Mouse (Mus musculus) limb, embryonic 14.5 days (tissue): ENCODE results near the gene Ide. TPM values are rescaled to one million over a fixed set of nuclear protein-coding genes. Genes with fewer than 3 reads are reported as not detected.

Source experiments
- ATAC-seq: fragments of 200-750 bp; cut with Nextera tagmentation; 2 replicates; pipeline ENCODE4 v1.8.0; 2017; ENCODE audit warnings: low read depth, moderate number of reproducible peaks, moderate TSS enrichment; ENCODE audit not compliant: low FRiP score
- DNase-seq: peaks from one replicate; pipeline ENCODE4 v3.0.0-alpha.2; 2015; ENCODE audit warnings: low spot score
- H3K27ac ChIP-seq: fragments of 300-500 bp; sonication (generic); replicated peaks from 2 replicates; pipeline ENCODE4 v1.5.1; 2014; ENCODE audit warnings: low read depth, mild to moderate bottlenecking, low read length, moderate library complexity, mixed read lengths
- H3K27me3 ChIP-seq: fragments of 300-500 bp; sonication (generic); 2 replicates; pipeline ENCODE4 v1.6.1; 2014; ENCODE audit warnings: low read length, mixed read lengths; ENCODE audit not compliant: control insufficient read depth, insufficient read depth
- H3K36me3 ChIP-seq: fragments of 300-500 bp; sonication (generic); 2 replicates; pipeline ENCODE4 v1.6.1; 2014; ENCODE audit warnings: mild to moderate bottlenecking, low read length, moderate library complexity, mixed read lengths; ENCODE audit not compliant: control insufficient read depth, insufficient read depth
- H3K4me1 ChIP-seq: fragments of 300-500 bp; sonication (generic); 2 replicates; pipeline ENCODE4 v1.6.1; 2014; ENCODE audit warnings: antibody characterized with exemption, low read length, mixed read lengths; ENCODE audit not compliant: control insufficient read depth, insufficient read depth
- H3K4me2 ChIP-seq: fragments of 300-500 bp; sonication (generic); replicated peaks from 2 replicates; pipeline ENCODE4 v1.6.1; 2014; ENCODE audit warnings: low read depth, mild to moderate bottlenecking, low read length, moderate library complexity; ENCODE audit not compliant: severe bottlenecking
- H3K4me3 ChIP-seq: fragments of 300-500 bp; sonication (generic); replicated peaks from 2 replicates; pipeline ENCODE4 v1.5.1; 2014; ENCODE audit warnings: low read length
- H3K9ac ChIP-seq: fragments of 300-500 bp; sonication (generic); 2 replicates; pipeline ENCODE4 v1.6.1; 2014; ENCODE audit warnings: mild to moderate bottlenecking, low read depth, low read length, moderate library complexity; ENCODE audit not compliant: severe bottlenecking
- H3K9me3 ChIP-seq: fragments of 300-500 bp; sonication (generic); 2 replicates; pipeline ENCODE4 v1.6.1; 2016; ENCODE audit warnings: low read length; ENCODE audit not compliant: control insufficient read depth
- POLR2A ChIP-seq: fragments of 200-500 bp; IDR thresholded peaks from 2 replicates; pipeline ENCODE4 v1.8.0; 2012; ENCODE audit warnings: inconsistent platforms, mild to moderate bottlenecking, moderate library complexity, borderline replicate concordance; ENCODE audit not compliant: insufficient read depth, insufficient read length; ENCODE audit errors: extremely low read depth
- WGBS: fragments of 180-500 bp; shearing (Covaris S2); extraction: QIAGEN DNeasy Blood & Tissue Kit; methylation state at CpG from one replicate; pipeline ENCODE4 v1.1.7; 2014; 5-methylcytosine and 5-hydroxymethylcytosine counted together
- polyA plus RNA-seq, 2 experiments: library from polyadenylated mRNA; depleted of rRNA in 1 of 2; stranded (reverse) in 1 of 2; unstranded in 1 of 2; fragments of >200 nt; fragmentation: Nextera tagmentation in 1 of 2; extraction: Ambion mirVana in 1 of 2; gene quantifications; 2 replicates each; pipeline versions ENCODE4 v1.2.1 to v1.2.3; 2012 to 2014

Gene Ide
- polyA plus RNA-seq, 2 experiments = 22.5 to 49.9 TPM

DNA sequence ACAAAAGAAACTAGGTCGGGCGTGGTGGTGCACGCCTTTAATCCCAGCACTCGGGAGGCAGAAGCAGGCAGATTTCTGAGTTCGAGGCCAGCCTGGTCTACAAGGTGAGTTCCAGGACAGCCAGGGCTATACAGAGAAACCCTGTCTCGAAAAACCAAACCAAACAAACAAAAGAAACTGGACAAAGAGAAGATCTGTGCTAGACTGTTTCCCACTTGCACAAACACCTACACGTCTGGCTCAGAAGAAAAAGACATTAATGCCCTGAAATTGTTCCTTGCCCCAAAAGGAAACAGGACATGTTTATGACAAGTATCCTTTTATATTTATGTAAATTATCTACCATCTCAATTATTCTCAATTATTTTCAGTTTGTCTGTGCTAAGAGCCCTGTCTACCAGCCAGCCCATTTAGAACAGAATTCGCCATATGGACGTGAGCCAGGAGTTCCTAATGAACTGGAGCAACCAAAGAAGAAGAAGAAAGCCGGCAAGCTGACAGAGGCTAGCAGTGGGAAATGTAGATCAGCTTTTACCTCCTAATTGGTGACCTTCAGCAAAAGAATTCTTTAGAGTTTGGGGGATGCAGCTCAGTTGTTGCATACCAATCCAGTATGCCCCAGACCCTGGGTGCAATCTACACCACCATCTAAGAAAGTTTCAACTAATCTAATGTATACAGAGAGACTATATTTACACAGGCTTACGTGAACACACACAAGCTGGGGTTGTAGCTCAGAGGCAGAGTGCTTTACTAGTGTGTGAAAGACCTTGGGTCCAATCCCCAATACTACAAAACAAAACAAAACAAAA lies 25.7 kb upstream of the Ide start:
- no peak overlapping the region for H3K27ac ChIP-seq
- H3K9me3 ChIP-seq = no peaks in the 10 kb centered on the region
- H3K9ac ChIP-seq = no peak overlapping the region
- H3K4me2 ChIP-seq = no peak overlapping the region
- no peaks in the 10 kb centered on the region for H3K27me3 ChIP-seq
- no peak for TF ChIP-seq POLR2A
- H3K36me3 ChIP-seq = no peaks in the 10 kb centered on the region
- ATAC-seq (no peak), DNase-seq (no peak)
- H3K4me3 ChIP-seq = no peak overlapping the region
- H3K4me1 ChIP-seq = no peaks in the 10 kb centered on the region
- WGBS = 83% methylated on average over 11 of the region's 11 CpGs

DNA sequence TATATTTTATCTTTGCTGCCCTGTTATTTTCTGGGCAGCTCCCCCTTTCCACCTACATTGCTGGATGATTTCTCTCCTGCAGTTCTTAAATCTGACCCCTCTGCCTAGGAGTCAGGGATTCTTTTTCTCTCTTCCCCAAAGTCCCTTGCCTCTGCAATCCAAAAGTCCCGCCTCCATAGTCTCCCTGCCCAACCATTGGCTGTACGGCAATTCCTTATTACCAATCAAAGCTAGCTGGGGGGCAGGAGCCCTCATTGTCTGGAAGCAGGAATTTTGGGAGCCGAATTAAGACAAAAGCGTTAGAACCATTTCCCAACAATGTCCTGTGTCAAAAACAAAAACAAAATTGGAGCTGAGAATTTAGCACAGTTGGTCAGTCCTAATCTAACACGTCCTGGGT lies 24.9 kb upstream of the Ide start:
- Histone ChIP-seq H3K36me3 (no peaks in the 10 kb centered on the region), H3K27me3 (no peaks in the 10 kb centered on the region), H3K4me1 (no peaks in the 10 kb centered on the region), H3K9ac (no peak overlapping the region), H3K4me2 (no peak overlapping the region), H3K4me3 (no peak overlapping the region), H3K27ac (no peak overlapping the region), H3K9me3 (no peaks in the 10 kb centered on the region)
- no peak for TF ChIP-seq POLR2A
- no peak for DNase-seq
- WGBS = 30% methylated on average over 5 of the region's 5 CpGs
- no peak for ATAC-seq

DNA sequence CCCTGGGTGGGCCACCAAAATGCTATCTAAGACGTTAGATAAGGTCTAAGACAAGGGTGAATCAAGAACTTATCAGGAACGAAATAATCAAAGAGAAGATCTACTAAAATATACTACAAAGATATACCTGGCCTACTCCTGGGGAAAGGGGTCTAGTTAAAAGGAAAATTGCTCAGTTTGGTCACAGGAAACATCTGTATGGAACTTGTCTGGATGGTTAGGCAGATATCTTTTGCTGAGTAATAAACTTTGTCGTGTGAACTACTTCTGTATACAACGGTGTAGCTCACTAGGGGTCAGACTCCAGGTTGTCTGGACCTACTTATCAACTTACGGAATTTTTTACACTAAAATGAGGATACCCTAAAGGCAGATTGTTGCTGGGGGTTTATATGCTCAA lies 22.4 kb upstream of the Ide start:
- H3K9ac ChIP-seq = no peak overlapping the region
- no peak for TF ChIP-seq POLR2A
- H3K9me3 ChIP-seq = no peaks in the 10 kb centered on the region
- no peak overlapping the region for H3K4me3 ChIP-seq
- 63% methylated on average over 5 of the region's 5 CpGs for WGBS
- no peaks in the 10 kb centered on the region for H3K36me3 ChIP-seq
- no peaks in the 10 kb centered on the region for H3K27me3 ChIP-seq
- no peaks in the 10 kb centered on the region for H3K4me1 ChIP-seq
- H3K4me2 ChIP-seq = no peak overlapping the region
- ATAC-seq (no peak), DNase-seq (no peak)
- H3K27ac ChIP-seq = no peak overlapping the region

DNA sequence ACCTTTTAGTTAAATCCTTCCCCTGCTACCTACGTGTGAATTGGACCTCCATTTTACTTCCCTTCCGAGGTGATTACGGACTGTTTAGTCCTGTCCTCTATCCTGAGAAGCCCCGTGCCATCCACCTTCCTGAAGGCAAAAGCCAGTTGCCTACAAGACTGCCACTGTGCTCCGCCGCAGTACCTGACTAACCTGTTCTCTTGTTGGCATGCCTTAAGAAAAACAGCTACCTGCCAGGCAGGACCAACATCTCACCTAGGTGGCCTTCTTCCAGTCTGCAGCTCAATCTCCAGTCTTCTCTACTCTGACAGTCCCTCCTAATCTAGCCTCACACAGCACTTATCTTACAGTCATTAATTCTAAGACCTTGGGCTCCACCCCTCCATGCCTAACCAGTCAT lies 15.7 kb upstream of the Ide start:
- Histone ChIP-seq H3K4me2 (no peak overlapping the region), H3K36me3 (no peaks in the 10 kb centered on the region), H3K4me3 (no peak overlapping the region), H3K9me3 (peaks cover 11% of the 10 kb centered on the region; the same call in 1 of the 2 replicates), H3K27ac (no peak overlapping the region), H3K4me1 (no peaks in the 10 kb centered on the region), H3K27me3 (no peaks in the 10 kb centered on the region), H3K9ac (no peak overlapping the region)
- DNase-seq (no peak), ATAC-seq (no peak)
- 85% methylated on average over 6 of the region's 6 CpGs for WGBS
- no peak for TF ChIP-seq POLR2A

DNA sequence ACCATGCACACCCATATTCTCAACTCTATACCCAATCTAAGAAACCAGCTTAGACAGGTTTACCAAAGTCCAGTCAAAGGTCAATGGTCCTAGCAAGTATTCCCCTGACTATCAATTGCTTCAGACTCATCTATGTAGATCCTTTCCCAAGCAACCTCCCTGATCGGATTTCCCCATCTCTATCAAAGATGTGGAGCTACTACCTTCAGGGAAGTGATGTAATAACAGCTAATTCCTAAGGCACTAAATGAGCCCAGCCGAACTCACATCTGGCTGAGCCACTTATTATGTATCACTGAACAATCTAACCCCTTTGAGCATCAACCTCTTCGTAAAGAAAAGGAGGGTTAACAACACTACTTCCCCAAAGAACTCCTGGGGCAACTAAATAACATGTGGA lies 15.1 kb upstream of the Ide start:
- no peaks in the 10 kb centered on the region for H3K36me3 ChIP-seq
- no peaks in the 10 kb centered on the region for H3K4me1 ChIP-seq
- H3K4me3 ChIP-seq = no peak overlapping the region
- H3K9me3 ChIP-seq = peaks cover 11% of the 10 kb centered on the region; the same call in 1 of the 2 replicates
- WGBS = 69% methylated on average over 3 of the region's 3 CpGs
- DNase-seq = no peak
- no peak overlapping the region for H3K4me2 ChIP-seq
- no peak overlapping the region for H3K27ac ChIP-seq
- H3K9ac ChIP-seq = no peak overlapping the region
- no peak for ATAC-seq
- TF ChIP-seq POLR2A = no peak
- H3K27me3 ChIP-seq = no peaks in the 10 kb centered on the region
